Mouse (Mus musculus): ENCODE results near the gene Sv2a.
"Not testable (repeated sequence)": the region's sequence is repeated elsewhere in the genome, so short reads cannot be mapped to it uniquely, and the experiment has no call there.

Sv2a gene

GRCm38 (mm10) chr3:96174042-96174441 lies 6.9 kb upstream of the Sv2a start:
- DNase-seq (ENCODE audit: low spot score), result not testable (repeated sequence)

GRCm38 (mm10) chr3:96175251-96175650 lies 5.7 kb upstream of the Sv2a start:
- DNase-seq (ENCODE audit: low spot score), result no peak

GRCm38 (mm10) chr3:96178427-96178826 lies 2.5 kb upstream of the Sv2a start:
- DNase-seq (ENCODE audit: low spot score), result no peak

GRCm38 (mm10) chr3:96178902-96179301 lies 2.0 kb upstream of the Sv2a start:
- no peak for DNase-seq (ENCODE audit: low spot score)

- no peak for DNase-seq (ENCODE audit: low spot score)
Observed at GRCm38 (mm10) chr3:96179531-96179930, 1.4 kb upstream of the Sv2a start.

GRCm38 (mm10) chr3:96181510-96182381 lies 795 bp downstream of the Sv2a start:
- DNase-seq (ENCODE audit: low spot score), result no peak

GRCm38 (mm10) chr3:96182382-96182776 lies 1.4 kb downstream of the Sv2a start:
- DNase-seq (ENCODE audit: low spot score), result no peak

- no peak for DNase-seq (ENCODE audit: low spot score)
Observed at GRCm38 (mm10) chr3:96192977-96193376, 12.0 kb downstream of the Sv2a start.

GRCm38 (mm10) chr3:96194966-96195365 lies 14.0 kb downstream of the Sv2a start:
- no peak for DNase-seq (ENCODE audit: low spot score)

- no peak for DNase-seq (ENCODE audit: low spot score)
Observed at GRCm38 (mm10) chr3:96195616-96196313, 14.8 kb downstream of the Sv2a start.

GRCm38 (mm10) chr3:96196437-96197128 lies 15.6 kb downstream of the Sv2a start:
- no peak for DNase-seq (ENCODE audit: low spot score)

GRCm38 (mm10) chr3:96197129-96197749 lies 16.3 kb downstream of the Sv2a start:
- DNase-seq (ENCODE audit: low spot score), result peak; percentile 52

- DNase-seq (ENCODE audit: low spot score), result no peak
Observed at GRCm38 (mm10) chr3:96198181-96198580, 17.2 kb downstream of the Sv2a start.

- DNase-seq (ENCODE audit: low spot score), result not testable (repeated sequence)
Observed at GRCm38 (mm10) chr3:96198601-96199251, 17.8 kb downstream of the Sv2a start.

- no peak for DNase-seq (ENCODE audit: low spot score)
Observed at GRCm38 (mm10) chr3:96199731-96200130, 18.8 kb downstream of the Sv2a start.

GRCm38 (mm10) chr3:96207819-96208218 lies 26.9 kb downstream of the Sv2a start:
- DNase-seq (ENCODE audit: low spot score), result no peak

- DNase-seq (ENCODE audit: low spot score), result no peak
Observed at GRCm38 (mm10) chr3:96209242-96209641, 28.3 kb downstream of the Sv2a start.

- DNase-seq (ENCODE audit: low spot score), result no peak
Observed at GRCm38 (mm10) chr3:96219191-96219641, 38.3 kb downstream of the Sv2a start.

- DNase-seq (ENCODE audit: low spot score), result peak; percentile 17
Observed at GRCm38 (mm10) chr3:96219661-96220130, 38.7 kb downstream of the Sv2a start, which contains the start of the genes Bola1 and Hist2h2ab. Gene Bola1 (minus strand): TSS chr3:96219709. Gene Hist2h2ab (plus strand): TSS chr3:96219865.

GRCm38 (mm10) chr3:96220131-96220764 lies 39.3 kb downstream of the Sv2a start:
- not testable (repeated sequence) for DNase-seq (ENCODE audit: low spot score)
